Mouse (Mus musculus) C2C12 (cell line): ENCODE measurements at regions not wholly inside any gene's neighbourhood (a gene's known extent, or its start where the extent isn't known, plus 50 kb on each side); places are given as distances from the start of the nearest gene placed in this dataset.

Experiments
- CTCF ChIP-seq: IDR thresholded peaks from one replicate; pipeline ENCODE4 v1.5.1; 2011; ENCODE audit not compliant: control insufficient read depth, insufficient read depth, insufficient read length
- MYOG ChIP-seq: IDR thresholded peaks from one replicate; pipeline ENCODE4 v1.6.1; 2011; ENCODE audit not compliant: control insufficient read depth, insufficient read length; ENCODE audit errors: extremely low read depth

DNA sequence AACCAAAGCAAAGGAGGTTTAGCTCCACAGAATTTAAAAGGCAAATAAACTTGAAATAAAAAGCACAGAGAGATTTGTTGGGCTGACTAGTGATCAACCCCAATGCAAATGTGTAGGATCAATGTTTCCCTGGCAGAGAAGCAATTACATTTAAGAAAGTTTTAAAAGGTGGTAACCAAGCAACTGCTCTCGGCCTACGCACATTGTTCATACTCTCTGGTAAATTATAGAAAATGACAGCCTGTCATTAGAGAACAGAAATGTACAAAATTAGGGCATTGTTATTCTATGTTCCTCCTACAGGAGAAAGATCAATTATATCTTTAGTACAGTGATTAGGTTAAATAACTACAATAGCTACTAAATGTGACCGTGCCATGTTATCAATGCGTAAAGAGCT is 85.6 kb upstream of the Poc5 start:
- TF ChIP-seq CTCF = no peak
- TF ChIP-seq MYOG = no peak
